Mouse (Mus musculus): ENCODE results near the gene Notch1.

DNA sequence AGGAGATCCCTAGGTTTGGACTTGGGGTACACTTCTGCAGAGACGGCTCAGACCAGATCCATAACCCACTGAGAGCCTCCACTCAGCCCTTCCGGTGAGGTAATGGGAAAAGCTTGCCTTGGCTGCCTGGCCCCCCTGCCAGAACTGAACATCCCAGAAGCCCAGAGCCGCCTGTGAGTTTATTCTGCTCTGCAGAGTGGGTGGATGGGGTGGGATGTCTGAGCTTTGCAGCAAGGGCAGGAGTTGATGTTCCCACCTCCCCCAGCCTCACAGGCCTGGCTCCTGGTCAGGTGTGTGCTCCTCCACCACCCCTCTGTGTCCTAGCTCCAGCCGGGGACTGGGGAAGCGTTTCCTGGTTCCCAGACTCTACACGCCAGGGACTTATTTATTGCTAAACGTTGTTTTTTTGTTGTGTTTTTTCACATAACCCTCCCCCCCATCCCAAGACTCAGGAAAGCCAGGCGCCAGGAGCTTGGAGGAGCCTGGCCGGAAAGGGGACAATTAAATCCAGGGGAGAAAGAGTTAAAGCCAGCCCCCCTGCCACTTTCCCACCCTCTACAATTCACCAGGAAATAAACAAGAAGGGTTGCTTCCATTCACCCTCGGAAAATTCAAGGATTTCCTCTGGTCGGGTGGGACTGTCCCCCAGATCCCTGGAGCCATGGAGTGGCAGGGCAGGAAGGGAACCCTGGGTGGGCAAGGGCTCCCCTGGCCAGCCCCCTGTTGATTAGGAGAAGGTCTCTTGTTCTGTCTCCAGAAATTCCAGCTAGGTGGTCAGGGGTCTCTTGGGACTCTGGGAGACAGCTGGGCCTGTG is 10.2 kb upstream of the Notch1 start:
- TF ChIP-seq POLR2A (IDR thresholded peaks at IDR 0.05; ENCODE audit: borderline replicate concordance, low read depth, low read length) = no peak
- no peak for TF ChIP-seq CTCF (IDR thresholded peaks at IDR 0.05; ENCODE audit: low read depth, low read length)
